Mouse (Mus musculus) midbrain, embryonic 12.5 days (tissue): Measurements from ENCODE around the gene Fus. TPM values are rescaled to one million over a fixed set of nuclear protein-coding genes. Genes with fewer than 3 reads are reported as not detected.
"Not testable (repeated sequence)": the region's sequence is repeated elsewhere in the genome, so short reads cannot be mapped to it uniquely, and the experiment has no call there.

ENCODE experiments used
- ATAC-seq: fragments of 200-750 bp; cut with Nextera tagmentation; 2 replicates; pipeline ENCODE4 v1.8.0; 2017; ENCODE audit warnings: low read depth, moderate TSS enrichment, moderate library complexity; ENCODE audit not compliant: low FRiP score
- H3K27ac ChIP-seq: fragments of 300-500 bp; sonication (generic); replicated peaks from 2 replicates; pipeline ENCODE4 v1.5.1; 2016; ENCODE audit warnings: mild to moderate bottlenecking
- H3K27me3 ChIP-seq: fragments of 300-500 bp; sonication (generic); 2 replicates; pipeline ENCODE4 v1.6.1; 2016; ENCODE audit warnings: mild to moderate bottlenecking
- H3K36me3 ChIP-seq: fragments of 300-500 bp; sonication (generic); 2 replicates; pipeline ENCODE4 v1.6.1; 2016
- H3K4me1 ChIP-seq: fragments of 300-500 bp; sonication (generic); 2 replicates; pipeline ENCODE4 v1.6.1; 2016
- H3K4me2 ChIP-seq: fragments of 300-500 bp; sonication (generic); replicated peaks from 2 replicates; pipeline ENCODE4 v1.6.1; 2016; ENCODE audit warnings: mild to moderate bottlenecking, moderate library complexity
- H3K4me3 ChIP-seq: fragments of 300-500 bp; sonication (generic); 2 replicates; pipeline ENCODE4 v1.5.1; 2016; ENCODE audit warnings: mild to moderate bottlenecking
- H3K9ac ChIP-seq: fragments of 300-500 bp; sonication (generic); replicated peaks from 2 replicates; pipeline ENCODE4 v1.6.1; 2016; ENCODE audit warnings: mild to moderate bottlenecking, moderate library complexity
- H3K9me3 ChIP-seq: fragments of 300-500 bp; sonication (generic); 2 replicates; pipeline ENCODE4 v1.6.1; 2016; ENCODE audit warnings: mild to moderate bottlenecking
- WGBS: fragments of 180-500 bp; shearing (Covaris S2); methylation state at CpG from one replicate; pipeline ENCODE4 v1.1.7; 2016; 5-methylcytosine and 5-hydroxymethylcytosine counted together
- polyA plus RNA-seq: library from polyadenylated mRNA; unstranded; fragments of >200 nt; fragmentation: Nextera tagmentation; extraction: Ambion mirVana; gene quantifications from 2 replicates; pipeline ENCODE4 v1.2.1, GENCODE M21; 2016

The Fus gene
- polyA plus RNA-seq, 1 experiment from 2014 or later, result 518 TPM

DNA sequence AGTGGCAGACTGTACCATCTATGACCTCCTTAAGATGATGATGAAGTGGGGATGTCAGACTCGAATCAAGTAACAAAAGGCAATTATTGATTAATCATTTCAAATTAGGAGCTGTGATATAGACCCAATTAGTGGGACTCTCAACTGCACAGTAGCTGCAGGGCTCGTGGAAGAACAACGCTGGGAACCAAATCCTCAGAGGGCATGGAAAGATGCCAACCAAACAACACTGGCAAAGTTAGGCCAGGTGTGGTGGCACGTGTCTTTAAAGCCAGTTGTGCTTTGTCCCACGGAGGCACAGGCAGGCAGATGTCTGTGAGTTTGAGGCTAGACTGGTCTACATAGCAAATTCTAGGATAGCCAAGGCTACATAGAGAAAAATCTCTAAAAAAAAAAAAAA is 36.6 kb upstream of the Fus start:
- no peak overlapping the region for H3K27ac ChIP-seq
- peaks cover 35% of the 10 kb centered on the region for H3K27me3 ChIP-seq
- peaks cover 11% of the 10 kb centered on the region for H3K36me3 ChIP-seq
- no peak for ATAC-seq
- no peak overlapping the region for H3K4me2 ChIP-seq
- peaks cover 17% of the 10 kb centered on the region; the same call in 1 of the 2 replicates for H3K4me1 ChIP-seq
- WGBS, result 85% methylated on average over 5 of the region's 5 CpGs
- no peaks in the 10 kb centered on the region for H3K9me3 ChIP-seq
- no peak overlapping the region for H3K9ac ChIP-seq
- no peak overlapping the region for H3K4me3 ChIP-seq

DNA sequence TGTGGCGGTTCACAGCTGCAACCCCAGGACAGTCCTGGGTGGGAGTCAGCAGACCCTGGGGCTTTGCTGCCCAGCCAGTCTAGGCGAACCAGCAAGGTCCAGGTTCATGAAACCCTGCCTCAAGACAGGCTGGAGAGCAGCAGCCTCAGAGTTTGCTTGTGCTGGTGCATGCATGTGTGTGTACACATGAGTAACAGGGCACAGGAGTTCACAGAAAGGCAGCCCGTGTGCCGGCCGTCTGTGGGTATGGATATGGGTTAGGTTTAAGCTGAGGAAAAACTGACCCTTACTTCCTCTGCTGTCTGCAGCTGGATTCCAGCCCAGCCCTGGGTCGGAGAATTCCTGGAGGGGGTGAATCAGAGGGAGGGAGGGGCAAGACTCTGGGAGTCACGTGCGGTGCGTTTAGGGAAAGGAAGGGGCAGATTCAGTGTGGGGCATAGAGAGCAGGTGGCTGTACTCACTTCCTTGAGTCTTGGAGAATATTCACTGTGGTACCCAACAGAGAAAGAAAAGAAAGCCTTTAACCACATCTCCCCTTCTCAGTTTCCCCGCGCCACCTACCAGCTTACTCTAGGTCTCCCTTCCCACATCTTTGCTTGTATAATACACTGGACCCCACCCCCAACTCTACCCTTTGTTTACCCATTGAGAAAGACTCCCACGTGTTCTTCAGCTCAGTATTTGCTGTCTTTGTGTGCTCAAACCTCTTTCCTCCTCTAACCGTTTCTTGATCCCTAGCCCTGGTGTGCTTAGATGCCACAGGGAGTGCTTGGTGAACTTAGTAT is 35.7 kb upstream of the Fus start:
- WGBS, result 32% methylated on average over 13 of the region's 13 CpGs
- ATAC-seq, result no peak
- Histone ChIP-seq H3K4me1 (peaks cover 22% of the 10 kb centered on the region), H3K27me3 (peaks cover 40% of the 10 kb centered on the region), H3K9me3 (no peaks in the 10 kb centered on the region), H3K36me3 (peaks cover 2% of the 10 kb centered on the region; the same call in 1 of the 2 replicates), H3K4me3 (no peak overlapping the region), H3K4me2 (no peak overlapping the region), H3K27ac (no peak overlapping the region), H3K9ac (no peak overlapping the region)

DNA sequence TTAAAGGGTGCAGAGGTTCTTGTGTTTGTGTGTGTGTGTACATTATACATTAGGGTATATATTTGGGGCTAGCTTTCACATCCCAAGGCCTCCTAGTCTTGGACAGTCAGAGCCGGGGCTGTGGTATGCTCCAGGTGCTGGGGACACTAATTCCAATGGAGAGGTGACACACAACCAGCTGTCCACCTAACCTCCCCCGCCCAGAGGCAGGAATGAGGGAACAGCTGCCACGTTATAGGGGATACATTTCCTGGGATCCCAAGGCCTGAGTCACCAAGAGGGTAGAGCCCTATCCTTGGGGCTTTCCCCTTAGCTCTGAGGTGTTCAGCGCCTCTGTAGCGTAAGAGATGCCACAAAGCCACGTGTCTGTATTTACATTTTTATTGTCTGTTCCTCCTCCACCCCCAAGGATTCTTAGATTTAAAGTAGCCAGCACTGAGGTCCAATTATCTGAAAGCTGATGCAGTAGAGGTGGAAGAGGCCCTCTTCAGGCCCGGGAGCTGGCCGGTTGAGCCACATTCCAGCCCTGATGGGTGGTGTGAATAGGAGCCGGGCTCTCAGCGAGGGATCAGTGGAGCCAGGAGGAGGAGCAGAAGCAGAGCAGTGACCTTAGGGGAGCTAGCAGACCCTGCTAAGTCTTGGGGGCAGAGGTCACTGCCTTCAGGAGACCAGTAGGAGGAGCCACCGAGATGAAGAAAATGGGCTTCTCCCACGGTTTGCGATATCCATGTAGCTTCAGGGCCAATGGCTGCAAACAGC is 34.8 kb upstream of the Fus start:
- ATAC-seq, result no peak
- peaks cover 40% of the 10 kb centered on the region for H3K27me3 ChIP-seq
- H3K4me2 ChIP-seq, result no peak overlapping the region
- no peaks in the 10 kb centered on the region for H3K36me3 ChIP-seq
- H3K9ac ChIP-seq, result no peak overlapping the region
- H3K4me3 ChIP-seq, result no peak overlapping the region
- 11% methylated on average over 13 of the region's 13 CpGs for WGBS
- no peaks in the 10 kb centered on the region for H3K9me3 ChIP-seq
- peaks cover 22% of the 10 kb centered on the region for H3K4me1 ChIP-seq
- no peak overlapping the region for H3K27ac ChIP-seq

DNA sequence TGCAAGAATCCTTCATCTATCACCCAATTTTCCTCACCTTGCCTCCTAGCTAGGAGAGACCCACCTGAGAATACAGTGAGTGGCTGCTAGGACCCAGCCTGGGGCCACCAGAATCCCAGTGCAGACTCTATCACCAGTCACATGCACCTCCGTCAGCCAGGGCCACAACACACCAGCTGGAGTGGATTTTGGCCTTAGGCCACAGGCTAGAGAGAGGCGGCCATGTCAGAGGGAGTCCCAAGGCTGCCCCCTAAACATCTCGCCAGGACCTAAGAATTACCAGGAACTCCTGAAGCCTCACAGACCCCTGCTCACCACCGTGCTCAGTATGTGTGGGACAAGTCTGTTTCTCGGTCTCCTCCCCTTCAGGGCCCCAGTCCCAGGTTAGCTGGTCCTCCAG is 33.2 kb upstream of the Fus start:
- Histone ChIP-seq H3K27ac (no peak overlapping the region), H3K4me2 (no peak overlapping the region), H3K4me3 (no peak overlapping the region), H3K4me1 (peaks cover 22% of the 10 kb centered on the region), H3K36me3 (no peaks in the 10 kb centered on the region), H3K9ac (no peak overlapping the region), H3K27me3 (peaks cover 24% of the 10 kb centered on the region), H3K9me3 (no peaks in the 10 kb centered on the region)
- 92% methylated on average over 5 of the region's 5 CpGs for WGBS
- no peak for ATAC-seq

DNA sequence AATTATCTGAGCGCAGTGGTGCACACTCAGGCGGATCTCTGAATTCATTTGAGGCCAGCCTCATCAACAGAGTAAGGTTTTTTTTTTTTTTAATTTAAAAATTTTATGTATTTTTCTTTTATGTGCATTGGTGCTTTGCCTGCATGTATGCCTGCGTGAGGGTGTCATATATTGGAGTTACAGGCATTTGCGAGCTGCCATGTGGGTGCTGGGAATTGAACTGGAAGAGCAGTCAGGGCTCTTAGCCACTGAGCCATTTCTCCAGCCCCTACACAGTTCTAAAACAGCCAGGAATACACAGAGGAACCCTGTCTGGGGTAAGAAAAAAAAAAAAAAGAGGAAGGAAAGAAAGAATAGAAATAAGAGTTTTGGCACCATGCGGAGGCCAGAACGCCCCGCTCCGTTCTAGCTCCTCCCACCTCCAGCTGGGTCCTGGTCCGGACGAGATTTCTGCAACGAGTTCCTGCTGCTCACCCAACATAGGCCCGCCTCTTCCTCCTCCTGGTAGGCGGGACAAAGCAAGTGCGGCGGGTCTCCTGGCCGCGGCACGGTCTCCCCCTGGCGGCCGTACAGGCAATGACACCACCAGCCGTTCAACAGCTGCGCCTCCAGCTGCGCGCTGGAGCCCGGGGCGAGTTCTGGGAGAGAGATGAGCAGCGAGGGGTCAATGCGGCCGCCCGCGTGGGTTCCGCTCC is 32.1 kb upstream of the Fus start:
- peak overlapping the region; percentile 88 for H3K4me2 ChIP-seq
- H3K27me3 ChIP-seq, result peaks cover 13% of the 10 kb centered on the region
- ATAC-seq, result peak; percentile 94
- H3K4me3 ChIP-seq, result peak overlapping the region; percentile 56
- H3K36me3 ChIP-seq, result no peaks in the 10 kb centered on the region
- H3K27ac ChIP-seq, result peak overlapping the region; percentile 43
- no peaks in the 10 kb centered on the region for H3K9me3 ChIP-seq
- H3K4me1 ChIP-seq, result peaks cover 18% of the 10 kb centered on the region
- 6% methylated on average over 31 of the region's 32 CpGs for WGBS
- H3K9ac ChIP-seq, result peak overlapping the region; percentile 71

DNA sequence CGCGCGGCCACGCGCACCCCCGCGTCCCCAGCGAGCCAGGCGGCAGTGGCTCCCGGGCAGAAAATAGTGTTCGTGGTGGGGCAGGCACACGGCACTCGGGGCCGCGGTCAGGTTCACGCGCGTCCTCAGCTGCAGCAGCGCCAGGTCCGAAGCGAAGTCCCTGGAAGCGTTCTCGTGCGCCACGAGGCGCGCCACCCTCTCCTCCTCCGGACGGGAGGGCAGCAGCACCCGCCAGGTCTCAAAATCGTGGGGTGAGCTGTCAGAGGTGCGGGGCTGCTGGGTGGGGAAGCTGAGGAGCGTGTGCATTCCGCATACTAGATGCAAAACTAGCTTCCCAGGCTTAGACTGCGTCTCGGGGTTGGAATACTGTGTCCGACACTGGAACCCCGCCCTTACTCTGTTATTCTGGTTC is 31.5 kb upstream of the Fus start:
- ATAC-seq, result peak; percentile 42
- Histone ChIP-seq H3K4me1 (peaks cover 17% of the 10 kb centered on the region), H3K27me3 (peaks cover 10% of the 10 kb centered on the region; the same call in 1 of the 2 replicates), H3K36me3 (no peaks in the 10 kb centered on the region), H3K27ac (peak overlapping the region; percentile 7; the same call in 1 of the 2 replicates), H3K4me3 (peak overlapping the region; percentile 56), H3K9ac (peak overlapping the region; percentile 71), H3K4me2 (peak overlapping the region; percentile 88), H3K9me3 (no peaks in the 10 kb centered on the region)
- WGBS, result under 1% methylated on average over 36 of the region's 38 CpGs

DNA sequence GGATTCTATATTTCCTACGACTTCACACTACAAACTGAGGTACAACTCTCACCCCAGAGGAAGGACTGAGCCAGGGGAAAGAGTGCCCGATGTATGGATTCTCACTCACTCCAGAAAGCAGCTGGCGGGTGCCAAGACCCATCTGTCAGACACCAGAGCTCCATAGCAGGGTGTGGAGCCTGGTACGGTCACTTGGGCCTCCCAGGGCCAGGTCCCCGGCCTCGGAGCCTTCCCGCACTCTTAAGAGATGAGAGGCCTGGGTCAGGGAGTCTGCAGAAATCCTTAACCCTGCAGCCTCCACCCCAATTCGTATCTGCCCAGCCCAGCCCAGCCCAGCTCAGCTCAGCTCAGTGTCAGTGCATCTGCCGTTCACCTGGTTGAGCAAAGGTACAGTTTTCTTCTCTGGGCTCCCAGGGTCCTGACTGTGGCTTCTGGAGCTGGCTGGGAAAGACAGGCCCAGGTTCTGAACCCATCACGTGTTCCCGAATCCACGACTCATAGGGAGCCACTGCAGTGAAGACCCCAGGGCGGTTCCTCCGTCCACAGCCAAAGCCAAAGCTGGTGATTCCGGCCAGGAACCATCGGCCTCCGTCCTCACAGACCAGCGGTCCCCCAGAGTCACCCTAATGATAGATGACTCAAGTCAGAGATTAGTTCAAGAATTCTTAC is 30.9 kb upstream of the Fus start:
- Histone ChIP-seq H3K36me3 (no peaks in the 10 kb centered on the region), H3K9ac (peak overlapping the region; percentile 71), H3K27ac (no peak overlapping the region), H3K9me3 (no peaks in the 10 kb centered on the region), H3K4me2 (peak overlapping the region; percentile 88), H3K4me3 (peak overlapping the region; percentile 56), H3K4me1 (peaks cover 17% of the 10 kb centered on the region), H3K27me3 (peaks cover 7% of the 10 kb centered on the region; the same call in 1 of the 2 replicates)
- WGBS, result 57% methylated on average over 18 of the region's 18 CpGs
- ATAC-seq, result 0 out of 2 replicates have a peak, but pooled peaks have one; percentile 10

DNA sequence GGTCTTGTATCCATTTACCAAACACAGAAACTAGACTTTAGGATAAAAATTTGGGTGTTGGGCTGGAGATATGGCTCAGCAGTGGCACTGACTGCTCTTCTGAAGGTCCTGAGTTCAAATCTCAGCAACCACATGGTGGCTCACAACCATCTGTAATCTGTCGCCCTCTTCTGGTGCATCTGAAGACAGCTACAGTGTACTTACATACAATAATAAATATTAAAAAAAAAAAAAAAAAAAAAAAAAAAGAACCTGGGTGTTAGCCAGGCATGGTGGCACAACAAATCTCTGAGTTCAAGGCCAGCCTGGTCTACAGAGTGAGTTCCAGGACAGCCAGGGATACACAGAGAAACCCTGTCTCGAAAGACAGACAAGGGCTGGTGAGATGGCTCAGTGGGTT is 25.2 kb upstream of the Fus start:
- not testable (repeated sequence) for H3K4me3 ChIP-seq, ATAC-seq, H3K9ac ChIP-seq, H3K4me2 ChIP-seq, H3K27ac ChIP-seq, H3K9me3 ChIP-seq, H3K36me3 ChIP-seq, H3K4me1 ChIP-seq
- H3K27me3 ChIP-seq, result peaks cover 36% of the 10 kb centered on the region
- 55% methylated on average over 2 of the region's 2 CpGs for WGBS

DNA sequence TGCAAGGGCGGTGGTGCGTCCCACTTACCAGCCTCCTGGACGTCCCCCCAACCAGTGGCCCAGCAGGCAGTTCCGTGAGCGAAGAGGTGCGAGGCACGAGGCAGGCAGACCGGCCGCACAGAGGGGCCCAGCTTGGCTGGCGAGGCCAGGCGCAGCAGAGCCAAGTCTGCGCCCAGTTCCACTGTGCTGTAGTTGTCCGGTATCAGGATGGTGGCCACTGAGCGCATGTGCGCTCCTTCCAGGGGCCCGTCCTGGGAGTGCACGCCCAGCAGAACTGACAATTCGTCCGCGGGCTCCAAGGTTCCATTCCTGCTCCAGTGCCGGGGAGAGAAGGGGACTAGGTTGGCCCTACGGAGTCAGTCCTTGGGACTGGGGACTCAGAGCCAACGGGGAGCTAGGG is 22.6 kb upstream of the Fus start:
- no peaks in the 10 kb centered on the region for H3K36me3 ChIP-seq
- H3K27ac ChIP-seq, result no peak overlapping the region
- H3K9me3 ChIP-seq, result no peaks in the 10 kb centered on the region
- no peak overlapping the region for H3K4me3 ChIP-seq
- no peak overlapping the region for H3K9ac ChIP-seq
- H3K4me1 ChIP-seq, result no peaks in the 10 kb centered on the region
- no peak overlapping the region for H3K4me2 ChIP-seq
- WGBS, result 17% methylated on average over 23 of the region's 23 CpGs
- no peak for ATAC-seq
- H3K27me3 ChIP-seq, result peaks cover 36% of the 10 kb centered on the region

DNA sequence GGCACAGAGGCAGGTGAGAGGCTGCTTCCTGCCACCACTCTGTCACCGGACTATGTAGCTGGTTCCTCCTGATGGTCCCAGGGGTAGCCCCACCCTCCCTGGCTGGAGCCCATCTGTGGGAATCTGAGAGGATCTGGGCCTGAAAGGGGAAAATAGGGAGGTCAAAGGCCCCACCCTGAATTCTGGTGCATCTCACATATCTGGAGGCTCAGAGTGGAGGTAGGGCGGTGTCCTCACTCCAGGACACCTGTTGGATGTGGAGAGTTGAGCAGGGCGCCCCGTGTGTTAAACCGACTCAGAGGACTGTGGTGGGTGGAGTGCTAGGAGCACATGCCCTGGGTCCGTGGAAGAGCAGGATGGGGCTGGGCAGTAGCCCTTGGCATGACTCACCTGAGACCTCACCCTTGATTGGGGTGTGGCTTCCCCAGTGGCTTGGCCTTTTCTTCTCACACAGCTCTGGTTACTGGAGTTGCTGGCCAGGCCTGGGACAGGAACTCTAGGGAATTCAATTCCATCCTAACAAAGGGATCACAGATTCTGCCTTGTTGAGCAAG is 20.7 kb upstream of the Fus start, which contains the start of gene Prss36:
Gene Prss36 (minus strand): TSS at position 256 of the 554 bp plus-strand sequence.
- Histone ChIP-seq H3K27me3 (peaks cover 36% of the 10 kb centered on the region), H3K4me3 (no peak within 1 kb of the TSS), H3K9ac (no peak within 1 kb of the TSS), H3K4me2 (no peak within 1 kb of the TSS), H3K27ac (no peak within 1 kb of the TSS), H3K36me3 (no peaks in the 10 kb centered on the region), H3K4me1 (no peaks in the 10 kb centered on the region), H3K9me3 (no peaks in the 10 kb centered on the region)
- 84% methylated on average over 6 of the region's 6 CpGs for WGBS
- no peak for ATAC-seq

DNA sequence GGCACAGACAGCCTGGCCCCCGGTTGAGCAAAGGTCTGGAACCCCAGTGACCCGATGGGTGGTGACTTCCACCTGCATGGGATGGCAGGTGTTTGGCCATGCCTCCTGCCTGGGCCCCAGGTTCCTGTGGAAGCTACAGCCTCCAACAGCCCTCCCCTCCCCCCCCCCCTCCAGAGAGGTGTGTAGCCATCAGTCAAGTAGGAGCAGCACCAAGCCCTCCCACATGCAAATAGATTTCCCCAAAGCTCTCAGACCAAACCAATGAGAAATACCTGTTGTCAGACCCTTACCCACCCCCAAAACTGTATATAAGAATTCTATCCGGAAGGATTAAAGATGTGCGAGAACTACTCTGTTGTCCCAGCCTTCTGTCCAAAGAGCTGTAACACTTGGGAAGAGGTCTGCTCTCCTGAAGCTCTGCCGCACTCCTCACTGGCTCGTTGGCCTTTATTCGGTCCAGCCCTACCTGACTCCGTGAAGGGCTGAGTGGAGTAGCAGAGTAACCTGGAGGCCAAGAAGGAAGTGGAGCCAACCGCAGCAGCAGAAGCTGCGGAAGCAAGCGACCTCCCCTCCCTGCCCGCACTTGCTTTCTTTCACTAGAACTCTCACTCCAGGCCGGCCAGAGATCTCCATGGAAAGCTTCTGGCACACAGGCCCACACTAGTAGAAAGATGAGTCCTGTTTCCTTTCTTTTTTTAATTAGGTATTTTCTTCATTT is 14.2 kb upstream of the Fus start:
- Histone ChIP-seq H3K9me3 (no peaks in the 10 kb centered on the region), H3K27ac (no peak overlapping the region), H3K36me3 (no peaks in the 10 kb centered on the region), H3K4me1 (no peaks in the 10 kb centered on the region), H3K4me2 (no peak overlapping the region), H3K27me3 (no peaks in the 10 kb centered on the region), H3K9ac (no peak overlapping the region), H3K4me3 (no peak overlapping the region)
- no peak for ATAC-seq
- WGBS, result 49% methylated on average over 13 of the region's 13 CpGs
